Mouse (Mus musculus): ENCODE measurements around the gene Naaladl2.

Naaladl2 gene

GRCm38 (mm10) chr3:23972747-23973667 lies 1171.1 kb downstream of the Naaladl2 start:
- DNase-seq (ENCODE audit: inconsistent ontology term): peak; percentile 12

- no peak for DNase-seq (ENCODE audit: inconsistent ontology term)
Measured at GRCm38 (mm10) chr3:23962961-23963621, 1181.0 kb downstream of the Naaladl2 start.

GRCm38 (mm10) chr3:23946182-23946581 lies 1197.9 kb downstream of the Naaladl2 start:
- DNase-seq (ENCODE audit: inconsistent ontology term): no peak

DNA sequence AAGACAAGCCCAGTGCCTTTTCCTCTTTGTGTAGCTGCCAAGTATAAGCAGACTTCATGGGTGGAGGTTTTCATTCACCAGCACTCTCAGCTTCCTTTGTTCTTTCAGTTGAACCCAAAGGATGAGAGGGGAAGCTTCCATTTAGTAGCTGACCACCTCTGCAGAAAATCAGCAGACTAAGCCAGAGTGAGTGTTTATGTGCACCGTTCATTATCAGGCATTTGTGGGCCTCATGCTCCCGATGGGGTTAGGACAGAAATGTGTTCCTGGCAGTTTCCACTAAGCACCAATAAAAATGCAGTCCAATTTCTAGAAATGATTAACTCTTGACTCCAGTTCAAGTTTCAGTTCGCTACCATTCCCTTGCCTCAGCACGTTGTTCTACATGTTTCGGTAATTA lies 1206.8 kb downstream of the Naaladl2 start:
- DNase-seq (ENCODE audit: inconsistent ontology term): peak; percentile 40

DNA sequence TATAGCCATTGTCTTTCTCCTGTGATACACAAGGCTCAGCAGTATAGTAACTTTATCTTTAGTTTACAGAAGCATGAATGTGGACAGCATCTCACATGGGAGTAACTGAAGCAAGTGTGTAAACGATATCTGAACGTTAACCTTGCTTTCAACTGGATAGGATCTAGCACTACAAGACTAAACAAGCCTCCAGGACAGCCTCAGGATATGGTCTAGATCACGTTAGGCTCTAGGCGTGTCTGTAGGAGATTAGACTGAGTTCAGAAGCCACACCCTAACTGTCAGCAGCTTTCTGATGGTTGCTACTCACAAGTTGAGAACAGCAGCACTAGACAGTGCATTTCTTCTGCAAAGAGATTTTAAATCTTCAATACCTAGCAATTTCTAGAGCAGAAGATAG lies 1216.0 kb downstream of the Naaladl2 start:
- DNase-seq (ENCODE audit: inconsistent ontology term): no peak

GRCm38 (mm10) chr3:23907682-23908081 lies 1236.4 kb downstream of the Naaladl2 start:
- DNase-seq (ENCODE audit: inconsistent ontology term): no peak

DNA sequence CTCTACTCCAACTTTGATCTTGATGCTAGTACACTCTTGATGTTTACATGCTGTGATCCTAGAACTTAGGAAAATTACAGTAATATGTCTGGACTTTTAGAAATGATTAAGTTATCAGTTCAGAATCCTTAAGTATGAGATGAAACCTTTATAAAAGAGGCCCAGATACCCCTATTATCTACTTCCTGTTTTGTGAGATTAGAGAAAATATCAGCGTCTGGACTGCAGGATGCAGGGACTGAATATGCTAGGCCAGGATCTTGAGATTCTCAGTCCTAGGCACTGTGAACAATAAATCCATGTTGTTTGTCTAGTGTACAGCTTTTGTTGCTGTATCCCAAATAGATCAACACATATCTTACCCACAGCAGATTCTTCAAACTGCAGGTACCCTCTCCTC lies 1278.4 kb downstream of the Naaladl2 start:
- DNase-seq (ENCODE audit: inconsistent ontology term): no peak

DNA sequence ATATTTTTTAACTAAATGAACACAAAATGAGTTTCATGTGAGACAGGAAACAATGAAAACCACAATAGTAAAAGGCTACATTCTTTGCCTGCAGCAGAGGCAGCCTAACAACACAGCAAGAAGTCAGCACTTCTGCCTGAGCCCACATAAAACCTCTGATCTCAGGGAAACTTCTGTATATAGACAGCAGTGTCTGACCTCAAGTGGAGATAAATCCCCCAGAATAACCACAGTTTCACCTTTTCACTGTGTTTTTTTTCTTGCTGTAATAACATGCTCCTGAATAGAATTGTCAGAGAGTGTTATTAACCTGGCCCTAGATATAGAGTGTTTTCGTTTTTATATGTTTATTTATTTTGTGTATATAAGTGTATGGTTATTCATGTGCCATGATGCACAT lies 1286.8 kb downstream of the Naaladl2 start:
- DNase-seq (ENCODE audit: inconsistent ontology term): no peak

DNA sequence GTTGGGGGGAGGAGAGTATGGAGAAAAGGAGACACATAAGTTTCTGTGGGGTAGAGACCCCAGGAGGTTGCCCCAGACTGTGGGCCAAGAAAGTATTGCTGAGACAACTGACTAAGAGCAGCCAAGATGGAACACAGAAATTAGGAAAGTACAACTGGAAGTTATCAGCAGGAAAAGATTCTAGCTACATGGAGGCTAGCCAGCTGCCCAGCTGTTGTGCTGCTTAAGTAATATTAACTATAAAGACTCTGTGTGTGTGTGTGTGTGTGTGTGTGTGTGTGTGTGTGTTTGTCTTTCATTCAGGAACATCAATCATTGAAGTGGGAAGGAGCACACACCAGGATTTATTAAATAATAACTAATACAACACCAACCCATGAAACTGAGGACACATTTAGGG lies 1326.5 kb downstream of the Naaladl2 start:
- DNase-seq (ENCODE audit: inconsistent ontology term): no peak

DNA sequence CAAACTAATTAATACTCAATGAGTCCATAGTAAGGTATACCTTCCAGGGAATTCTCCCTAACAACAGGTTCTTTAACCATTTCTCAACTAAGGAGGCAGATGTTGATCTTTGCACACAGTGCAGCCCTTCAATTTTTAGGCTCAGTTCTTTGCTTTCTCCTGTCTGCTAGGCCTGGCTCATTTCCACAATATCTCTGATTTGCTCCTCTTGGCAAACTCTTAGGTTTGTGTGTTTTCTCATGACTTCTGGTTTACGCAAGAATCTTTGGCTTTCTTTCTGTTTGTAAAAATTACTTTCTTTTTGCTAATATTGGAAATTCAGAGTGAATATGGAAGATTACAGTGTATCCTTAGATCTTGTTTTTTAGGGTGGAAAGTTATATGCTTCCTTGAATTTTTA lies 1385.3 kb downstream of the Naaladl2 start:
- DNase-seq (ENCODE audit: inconsistent ontology term): no peak
